In the genomic region with DNA sequence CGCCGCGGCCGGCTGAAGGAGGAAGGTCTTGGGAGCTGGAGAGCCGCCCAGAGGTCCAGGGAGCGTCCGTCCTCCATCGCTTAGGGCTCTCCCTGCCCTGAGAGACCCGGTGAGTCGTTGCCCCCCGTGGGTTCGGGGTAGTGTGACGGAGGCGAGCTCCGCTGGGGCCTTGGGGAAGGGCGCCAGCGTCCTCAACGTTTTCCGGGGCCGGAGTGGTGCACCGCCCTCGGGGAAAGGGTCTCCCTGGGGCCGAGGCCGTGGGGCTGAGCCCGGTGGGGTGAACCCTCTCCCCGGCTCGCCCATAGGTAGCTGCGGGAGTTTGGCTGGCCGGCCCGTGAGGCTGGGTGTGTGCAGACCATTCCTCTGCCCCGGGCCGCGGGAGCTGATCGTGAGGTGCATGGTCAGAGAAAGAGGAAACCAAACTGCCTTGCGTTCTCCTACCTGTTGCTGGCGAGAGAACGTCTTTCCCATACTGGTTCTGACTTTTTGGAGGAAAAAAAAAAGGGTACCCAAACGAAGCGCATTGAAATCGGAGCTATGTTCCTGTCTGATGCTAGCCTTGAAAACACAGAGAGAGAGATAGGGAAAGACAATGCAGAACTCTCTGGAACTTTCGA, we compare ENCODE assay signal across 8 mouse cellular contexts. TPM values are rescaled to one million over a fixed set of nuclear protein-coding genes. Genes with fewer than 3 reads are reported as not detected.
DNase-seq lines count a peak whose midpoint lies in the region; ATAC-seq and TF ChIP-seq lines count a peak whose summit lies in the region.

No protein-coding gene starts in this region.

- H3K27ac ChIP-seq in heart, embryonic 13.5 days (replicated peaks) = peak overlapping the region; percentile 100
- H3K27ac ChIP-seq in CH12.LX (ENCODE audit: insufficient read depth, low read depth) = peak overlapping the region; percentile 92
- H3K27ac ChIP-seq in hindbrain, embryonic 16.5 days (ENCODE audit: low read depth, low read length) = peak overlapping the region; percentile 96
- H3K27ac ChIP-seq in midbrain, embryonic 10.5 days (replicated peaks) = peak overlapping the region; percentile 93

- under 1% methylated on average over 41 of the region's 41 CpGs for WGBS in heart, embryonic 13.5 days
- WGBS in hindbrain, embryonic 16.5 days = under 1% methylated on average over 36 of the region's 41 CpGs
- WGBS in midbrain, embryonic 10.5 days = under 1% methylated on average over 41 of the region's 41 CpGs

- peak overlapping the region; percentile 75 for H3K4me2 ChIP-seq in heart, embryonic 13.5 days
- H3K4me2 ChIP-seq in CH12.LX (ENCODE audit: insufficient read depth, low read depth, poor library complexity, severe bottlenecking) = peak overlapping the region; percentile 57; the same call in 1 of the 2 replicates
- H3K4me2 ChIP-seq in hindbrain, embryonic 16.5 days (ENCODE audit: low read length) = peak overlapping the region; percentile 74

- H3K36me3 ChIP-seq in heart, embryonic 13.5 days = peaks cover 13% of the 10 kb centered on the region
- H3K36me3 ChIP-seq in CH12.LX (replicated peaks in 1 of 2; ENCODE audit: control insufficient read depth in 1 of 2, insufficient read depth in 1 of 2, low read length in 1 of 2) = peaks cover 0 to 13% of the 10 kb centered on the region in 2 experiments
- no peaks in the 10 kb centered on the region for H3K36me3 ChIP-seq in hindbrain, embryonic 16.5 days (ENCODE audit: control insufficient read depth, insufficient read depth, low read length)
- H3K36me3 ChIP-seq in midbrain, embryonic 10.5 days = peaks cover 21% of the 10 kb centered on the region

- peaks cover 21% of the 10 kb centered on the region for H3K4me1 ChIP-seq in heart, embryonic 13.5 days
- peaks cover 16 to 55% of the 10 kb centered on the region in 2 experiments for H3K4me1 ChIP-seq in CH12.LX (ENCODE audit: control insufficient read depth in 1 of 2, insufficient read depth in 2 of 2)
- H3K4me1 ChIP-seq in hindbrain, embryonic 16.5 days (ENCODE audit: control insufficient read depth, insufficient read depth, low read depth, low read length) = peaks cover 20% of the 10 kb centered on the region
- peaks cover 18% of the 10 kb centered on the region for H3K4me1 ChIP-seq in midbrain, embryonic 10.5 days

- TF ChIP-seq CTCF in CH12.LX (conservative IDR thresholded peaks at IDR 0.05 in 1 of 2, IDR thresholded peaks at IDR 0.05 in 1 of 2; ENCODE audit: low read depth in 2 of 2, low read length in 2 of 2) = no peak

- TF ChIP-seq POLR2A in CH12.LX (IDR thresholded peaks at IDR 0.05; ENCODE audit: low read depth, low read length) = no peak

- H3K79me2 ChIP-seq in CH12.LX (replicated peaks; ENCODE audit: control insufficient read depth, extremely low read depth, insufficient read depth, poor library complexity, severe bottlenecking) = peaks cover 43% of the 10 kb centered on the region

- no peaks in the 10 kb centered on the region for H3K27me3 ChIP-seq in heart, embryonic 13.5 days (replicated peaks)
- no peaks in the 10 kb centered on the region for H3K27me3 ChIP-seq in CH12.LX (replicated peaks)
- H3K27me3 ChIP-seq in hindbrain, embryonic 16.5 days (replicated peaks; ENCODE audit: control insufficient read depth, insufficient read depth, low read length) = no peaks in the 10 kb centered on the region
- H3K27me3 ChIP-seq in midbrain, embryonic 10.5 days (ENCODE audit: low read depth, poor library complexity, severe bottlenecking) = no peaks in the 10 kb centered on the region

- peak; percentile 51 for ATAC-seq in heart, embryonic 13.5 days (ENCODE audit: extremely low read depth, insufficient number of reproducible peaks, low FRiP score, low TSS enrichment)
- peak; percentile 82 for ATAC-seq in hindbrain, embryonic 16.5 days

- intact Hi-C loops in heart, postnatal 36 days (cut with DNase I) = loop anchor here (5.0 to 10.0 kb wide), 4 partner anchors 87 to 759 kb away; a partner anchor contains a TSS

- H3K9ac ChIP-seq in heart, embryonic 13.5 days = peak overlapping the region; percentile 98
- peak overlapping the region; percentile 88 for H3K9ac ChIP-seq in CH12.LX (ENCODE audit: insufficient read depth, low read depth)
- peak overlapping the region; percentile 94 for H3K9ac ChIP-seq in hindbrain, embryonic 16.5 days (ENCODE audit: low read depth, low read length)

- H3K9me3 ChIP-seq in heart, embryonic 13.5 days = no peaks in the 10 kb centered on the region
- no peaks in the 10 kb centered on the region for H3K9me3 ChIP-seq in CH12.LX (replicated peaks; ENCODE audit: low read length)
- no peaks in the 10 kb centered on the region for H3K9me3 ChIP-seq in hindbrain, embryonic 16.5 days (ENCODE audit: control insufficient read depth, low read length)
- H3K9me3 ChIP-seq in midbrain, embryonic 10.5 days (replicated peaks) = no peaks in the 10 kb centered on the region

- peak overlapping the region; percentile 99 for H3K4me3 ChIP-seq in heart, embryonic 13.5 days
- peak overlapping the region; percentile 84 to 99 (median 93) for H3K4me3 ChIP-seq in CH12.LX (replicated peaks in 1 of 3; ENCODE audit: low read depth in 2 of 3, low read length in 2 of 3, poor library complexity in 1 of 3)
- H3K4me3 ChIP-seq in hindbrain, embryonic 16.5 days (ENCODE audit: low read length) = peak overlapping the region; percentile 99
- H3K4me3 ChIP-seq in midbrain, embryonic 10.5 days = peak overlapping the region; percentile 95

- in situ Hi-C loops in CH12.LX (cut with MboI; ENCODE audit: low pct_ligation_motif_present, low pct_unique_long_range_greater_than_20kb, low sequenced_read_pairs) = no loop called here

- no peak for TF ChIP-seq EP300 in CH12.LX (IDR thresholded peaks at IDR 0.05; ENCODE audit: low read length)

- TF ChIP-seq RAD21 in CH12.LX (IDR thresholded peaks at IDR 0.05; ENCODE audit: low read depth, low read length) = no peak

- dilution Hi-C loops in CH12.LX (cut with MboI; ENCODE audit: extremely low pct_ligation_motif_present, extremely low pct_unique_long_range_greater_than_20kb, low sequenced_read_pairs) = no loop called here

- no peak for DNase-seq in heart, postnatal 36 days
- DNase-seq in CH12.LX (ENCODE audit: extremely low read depth) = no peak
- peak; percentile 26 for DNase-seq in embryo, embryonic 11.5 days (ENCODE audit: low read depth, low spot score)
- no peak for DNase-seq in midbrain, embryonic 10.5 days (ENCODE audit: low spot score)
- no peak for DNase-seq in layer of hippocampus, postnatal 36 days
- DNase-seq in gastrocnemius, adult 8-10 months (ENCODE audit: low spot score in 2 of 2) = no peak

TF ChIP-seq in CH12.LX, 34 proteins besides CTCF, POLR2A, EP300 and RAD21:
- TF ChIP-seq CHD1 (IDR thresholded peaks at IDR 0.05; ENCODE audit: low read depth, low read length) (peak; percentile 73; the same call in 1 of the 2 replicates), ZMIZ1 (IDR thresholded peaks at IDR 0.05; ENCODE audit: low read depth, low read length) (no peak), HCFC1 (IDR thresholded peaks at IDR 0.05; ENCODE audit: low read depth, low read length) (no peak), BHLHE40 (IDR thresholded peaks at IDR 0.05; ENCODE audit: low read depth, low read length) (no peak), MEF2A (IDR thresholded peaks at IDR 0.05; ENCODE audit: borderline replicate concordance, low read depth, low read length) (no peak), TCF12 (IDR thresholded peaks at IDR 0.05; ENCODE audit: low read depth, low read length) (no peak), NELFE (IDR thresholded peaks at IDR 0.05; ENCODE audit: low read depth, low read length) (no peak), NRF1 (IDR thresholded peaks at IDR 0.05; ENCODE audit: low read depth, low read length) (no peak), MAZ (IDR thresholded peaks at IDR 0.05; ENCODE audit: low read depth, low read length) (no peak)

RNA-seq across cellular contexts. Expression of a gene that starts 0.6 kb away (rescaled TPM):
- 25.7 and 27.1 TPM in 2 replicates for polyA plus RNA-seq in heart, embryonic 13.5 days (2015; fragmentation: Nextera tagmentation; extraction: Ambion mirVana)
- 10 to 100 TPM; 32.2 to 33.4 TPM for total RNA-seq in heart, postnatal 36 days (2021)
- total RNA-seq in CH12.LX (2012; rRNA removed) (36.6 TPM in 2 replicates), CH12.LX (2014; rRNA removed) (96.1 and 101 TPM in 2 replicates)
- 56.2 and 68.1 TPM in 2 replicates for polyA plus RNA-seq in CH12.LX (2012; ENCODE audit: insufficient read length, low read depth)
- 23.8 and 28.3 TPM in 2 replicates for polyA plus RNA-seq in hindbrain, embryonic 16.5 days (2015; fragmentation: Nextera tagmentation; extraction: Ambion mirVana)
- polyA plus RNA-seq in midbrain, embryonic 10.5 days (2016; fragmentation: Nextera tagmentation; extraction: Ambion mirVana) = 46.7 and 46.9 TPM in 2 replicates
- total RNA-seq in layer of hippocampus, postnatal 36 days (2021) = 10 to 100 TPM; 36.1 to 36.7 TPM
- total RNA-seq in gastrocnemius, adult 8-10 months (2022) = 10 to 100 TPM; 20.7 to 23.3 (median 21.2) TPM

RNA-seq across cellular contexts. Expression of a gene that starts 40.4 kb away (rescaled TPM):
- polyA plus RNA-seq in heart, embryonic 13.5 days (2015; fragmentation: Nextera tagmentation; extraction: Ambion mirVana) = 4.7 and 5.3 TPM in 2 replicates
- 100 to 1,000 TPM in 1 of 2 experiments, 10 to 100 TPM in 1; 96.7 to 105 TPM for total RNA-seq in heart, postnatal 36 days (2021)
- total RNA-seq in CH12.LX (2012; rRNA removed) (0.08 and 0.17 TPM in 2 replicates), CH12.LX (2014; rRNA removed) (0.39 and 0.47 TPM in 2 replicates)
- 0.46 and 0.81 TPM in 2 replicates for polyA plus RNA-seq in CH12.LX (2012; ENCODE audit: insufficient read length, low read depth)
- polyA plus RNA-seq in hindbrain, embryonic 16.5 days (2015; fragmentation: Nextera tagmentation; extraction: Ambion mirVana) = 1.0 and 1.3 TPM in 2 replicates
- polyA plus RNA-seq in midbrain, embryonic 10.5 days (2016; fragmentation: Nextera tagmentation; extraction: Ambion mirVana) = 0.15 and 0.22 TPM in 2 replicates
- total RNA-seq in layer of hippocampus, postnatal 36 days (2021) = 1 to 10 TPM; 1.4 to 2.1 TPM
- 100 to 1,000 TPM; 285 to 333 (median 306) TPM for total RNA-seq in gastrocnemius, adult 8-10 months (2022)

Comparison
In these comparisons a context has a peak if more than half of its experiments do, and no peak if none do; other contexts are left out.
1. RNA of a gene that starts 40.4 kb away (total RNA-seq): 285 to 333 TPM in gastrocnemius, adult 8-10 months and 96.7 to 105 TPM in heart, postnatal 36 days; 1.4 to 2.1 TPM in layer of hippocampus, postnatal 36 days and 0.08 to 0.47 TPM in CH12.LX; every median in the first group is over 10 times any median in the second.
2. Peak in every context shown above with its lines, with median percentiles within 50 percentile points of each other: H3K27ac ChIP-seq, H3K4me2 ChIP-seq, H3K4me3 ChIP-seq and H3K9ac ChIP-seq.